Mouse (Mus musculus) neural tube, embryonic 14.5 days (tissue): Measurements from ENCODE around the gene Plpp7. TPM values are rescaled to one million over a fixed set of nuclear protein-coding genes. Genes with fewer than 3 reads are reported as not detected.

Experiments used
- ATAC-seq: fragments of 200-750 bp; cut with Nextera tagmentation; 2 replicates; pipeline ENCODE4 v1.8.0; 2017; ENCODE audit warnings: low read depth, mild to moderate bottlenecking, moderate TSS enrichment, moderate library complexity
- H3K27ac ChIP-seq: fragments of 300-500 bp; sonication (generic); 2 replicates; pipeline ENCODE4 v1.5.1; 2014; ENCODE audit warnings: low read depth, mild to moderate bottlenecking, control low read depth, low read length, moderate library complexity, mixed read lengths
- H3K27me3 ChIP-seq: fragments of 300-500 bp; sonication (generic); 2 replicates; pipeline ENCODE4 v1.6.1; 2014; ENCODE audit warnings: low read length; ENCODE audit not compliant: control insufficient read depth, insufficient read depth
- H3K36me3 ChIP-seq: fragments of 300-500 bp; sonication (generic); 2 replicates; pipeline ENCODE4 v1.6.1; 2014; ENCODE audit warnings: low read length, mixed read lengths; ENCODE audit not compliant: control insufficient read depth, insufficient read depth
- H3K4me1 ChIP-seq: fragments of 300-500 bp; sonication (generic); 2 replicates; pipeline ENCODE4 v1.6.1; 2014; ENCODE audit warnings: low read length; ENCODE audit not compliant: control insufficient read depth, insufficient read depth
- H3K4me2 ChIP-seq: fragments of 300-500 bp; sonication (generic); 2 replicates; pipeline ENCODE4 v1.6.1; 2014; ENCODE audit warnings: mild to moderate bottlenecking, low read depth, low read length, control low read depth
- H3K4me3 ChIP-seq: fragments of 300-500 bp; sonication (generic); 2 replicates; pipeline ENCODE4 v1.5.1; 2014; ENCODE audit warnings: low read depth, low read length, control low read depth, mixed read lengths
- H3K9ac ChIP-seq: fragments of 300-500 bp; sonication (generic); replicated peaks from 2 replicates; pipeline ENCODE4 v1.6.1; 2014; ENCODE audit warnings: low read depth, mild to moderate bottlenecking, control low read depth, low read length, mixed read lengths
- H3K9me3 ChIP-seq: fragments of 300-500 bp; sonication (generic); 2 replicates; pipeline ENCODE4 v1.6.1; 2016; ENCODE audit warnings: low read length; ENCODE audit not compliant: control insufficient read depth
- whole genome bisulfite sequencing: fragments of 180-500 bp; shearing (Covaris S2); extraction: QIAGEN DNeasy Blood & Tissue Kit; methylation state at CpG from one replicate; pipeline ENCODE4 v1.1.7; 2014; 5-methylcytosine and 5-hydroxymethylcytosine counted together
- polyA plus RNA-seq: library from polyadenylated mRNA; unstranded; fragments of >200 nt; fragmentation: Nextera tagmentation; extraction: Ambion mirVana; gene quantifications from 2 replicates; pipeline ENCODE4 v1.2.1, GENCODE M21; 2014

Gene Plpp7
- polyA plus RNA-seq, 1 experiment from 2014 or later, result 25.2 TPM

- ATAC-seq, result no peak
- H3K4me2 ChIP-seq, result no peak overlapping the region
- WGBS, result 83% methylated on average over 2 of the region's 2 CpGs
- H3K27ac ChIP-seq, result no peak overlapping the region
- no peaks in the 10 kb centered on the region for H3K36me3 ChIP-seq
- H3K4me1 ChIP-seq, result no peaks in the 10 kb centered on the region
- H3K9me3 ChIP-seq, result no peaks in the 10 kb centered on the region
- H3K4me3 ChIP-seq, result no peak overlapping the region
- no peaks in the 10 kb centered on the region for H3K27me3 ChIP-seq
- H3K9ac ChIP-seq, result no peak overlapping the region
These were observed 26.5 kb downstream of the Plpp7 start for GRCm38 (mm10) chr2:32121785-32122184.

- no peak for ATAC-seq
- H3K27ac ChIP-seq, result no peak overlapping the region
- H3K36me3 ChIP-seq, result no peaks in the 10 kb centered on the region
- H3K4me1 ChIP-seq, result no peaks in the 10 kb centered on the region
- WGBS, result 35% methylated on average over 16 of the region's 16 CpGs
- no peaks in the 10 kb centered on the region for H3K9me3 ChIP-seq
- H3K27me3 ChIP-seq, result no peaks in the 10 kb centered on the region
- H3K4me3 ChIP-seq, result no peak overlapping the region
- H3K4me2 ChIP-seq, result no peak overlapping the region
- H3K9ac ChIP-seq, result no peak overlapping the region
These were observed 32.6 kb downstream of the Plpp7 start for GRCm38 (mm10) chr2:32127653-32128535.

- Histone ChIP-seq H3K27ac (no peak overlapping the region), H3K9ac (no peak overlapping the region), H3K4me1 (no peaks in the 10 kb centered on the region), H3K4me2 (no peak overlapping the region), H3K4me3 (no peak overlapping the region), H3K9me3 (no peaks in the 10 kb centered on the region), H3K36me3 (no peaks in the 10 kb centered on the region), H3K27me3 (no peaks in the 10 kb centered on the region)
- WGBS, result 83% methylated on average over 5 of the region's 5 CpGs
- ATAC-seq, result no peak
These were observed 33.2 kb downstream of the Plpp7 start for GRCm38 (mm10) chr2:32128536-32128841.

GRCm38 (mm10) chr2:32129383-32130074 is 34.2 kb downstream of the Plpp7 start:
- 58% methylated on average over 11 of the region's 11 CpGs for WGBS
- no peak for ATAC-seq
- H3K36me3 ChIP-seq, result no peaks in the 10 kb centered on the region
- H3K4me3 ChIP-seq, result no peak overlapping the region
- no peaks in the 10 kb centered on the region for H3K4me1 ChIP-seq
- H3K27me3 ChIP-seq, result no peaks in the 10 kb centered on the region
- H3K9me3 ChIP-seq, result no peaks in the 10 kb centered on the region
- no peak overlapping the region for H3K9ac ChIP-seq
- H3K4me2 ChIP-seq, result no peak overlapping the region
- H3K27ac ChIP-seq, result no peak overlapping the region

- Histone ChIP-seq H3K4me2 (no peak overlapping the region), H3K4me1 (no peaks in the 10 kb centered on the region), H3K9me3 (no peaks in the 10 kb centered on the region), H3K27me3 (no peaks in the 10 kb centered on the region), H3K36me3 (no peaks in the 10 kb centered on the region), H3K4me3 (no peak overlapping the region), H3K9ac (no peak overlapping the region), H3K27ac (no peak overlapping the region)
- 36% methylated on average over 6 of the region's 6 CpGs for WGBS
- ATAC-seq, result no peak
These were observed 35.1 kb downstream of the Plpp7 start for GRCm38 (mm10) chr2:32130435-32130834.

GRCm38 (mm10) chr2:32131205-32131834 is 36.0 kb downstream of the Plpp7 start:
- no peak for ATAC-seq
- Histone ChIP-seq H3K9me3 (no peaks in the 10 kb centered on the region), H3K27ac (no peak overlapping the region), H3K4me1 (no peaks in the 10 kb centered on the region), H3K27me3 (no peaks in the 10 kb centered on the region), H3K36me3 (no peaks in the 10 kb centered on the region), H3K4me2 (no peak overlapping the region), H3K4me3 (no peak overlapping the region), H3K9ac (no peak overlapping the region)
- WGBS, result 89% methylated on average over 9 of the region's 9 CpGs

- no peak overlapping the region for H3K9ac ChIP-seq
- WGBS, result 72% methylated on average over 6 of the region's 6 CpGs
- no peaks in the 10 kb centered on the region for H3K36me3 ChIP-seq
- no peaks in the 10 kb centered on the region for H3K9me3 ChIP-seq
- no peak overlapping the region for H3K27ac ChIP-seq
- no peaks in the 10 kb centered on the region for H3K4me1 ChIP-seq
- H3K4me2 ChIP-seq, result no peak overlapping the region
- no peaks in the 10 kb centered on the region for H3K27me3 ChIP-seq
- H3K4me3 ChIP-seq, result no peak overlapping the region
- no peak for ATAC-seq
These were observed 36.7 kb downstream of the Plpp7 start for GRCm38 (mm10) chr2:32131866-32132566.

- Histone ChIP-seq H3K4me1 (peaks cover 4% of the 10 kb centered on the region; the same call in 1 of the 2 replicates), H3K27me3 (no peaks in the 10 kb centered on the region), H3K4me3 (no peak overlapping the region), H3K9me3 (no peaks in the 10 kb centered on the region), H3K4me2 (no peak overlapping the region), H3K27ac (no peak overlapping the region), H3K9ac (no peak overlapping the region), H3K36me3 (no peaks in the 10 kb centered on the region)
- WGBS, result 5% methylated on average over 12 of the region's 12 CpGs
- ATAC-seq, result no peak
These were observed 37.3 kb downstream of the Plpp7 start for GRCm38 (mm10) chr2:32132567-32132992.
